Mouse (Mus musculus) mammary gland, adult 2 months (tissue): ENCODE data around the gene Rps6kb2. TPM values are rescaled to one million over a fixed set of nuclear protein-coding genes. Genes with fewer than 3 reads are reported as not detected.

Experiments used
- polyA plus RNA-seq: library from polyadenylated mRNA; depleted of rRNA; stranded (reverse); fragments of >200 nt; gene quantifications from 2 replicates; pipeline ENCODE4 v1.2.3, GENCODE M21; 2012; ENCODE audit warnings: low replicate concordance; rRNA removed

Rps6kb2 gene
- 46.6 and 54.5 TPM in 2 replicates for polyA plus RNA-seq

DNA sequence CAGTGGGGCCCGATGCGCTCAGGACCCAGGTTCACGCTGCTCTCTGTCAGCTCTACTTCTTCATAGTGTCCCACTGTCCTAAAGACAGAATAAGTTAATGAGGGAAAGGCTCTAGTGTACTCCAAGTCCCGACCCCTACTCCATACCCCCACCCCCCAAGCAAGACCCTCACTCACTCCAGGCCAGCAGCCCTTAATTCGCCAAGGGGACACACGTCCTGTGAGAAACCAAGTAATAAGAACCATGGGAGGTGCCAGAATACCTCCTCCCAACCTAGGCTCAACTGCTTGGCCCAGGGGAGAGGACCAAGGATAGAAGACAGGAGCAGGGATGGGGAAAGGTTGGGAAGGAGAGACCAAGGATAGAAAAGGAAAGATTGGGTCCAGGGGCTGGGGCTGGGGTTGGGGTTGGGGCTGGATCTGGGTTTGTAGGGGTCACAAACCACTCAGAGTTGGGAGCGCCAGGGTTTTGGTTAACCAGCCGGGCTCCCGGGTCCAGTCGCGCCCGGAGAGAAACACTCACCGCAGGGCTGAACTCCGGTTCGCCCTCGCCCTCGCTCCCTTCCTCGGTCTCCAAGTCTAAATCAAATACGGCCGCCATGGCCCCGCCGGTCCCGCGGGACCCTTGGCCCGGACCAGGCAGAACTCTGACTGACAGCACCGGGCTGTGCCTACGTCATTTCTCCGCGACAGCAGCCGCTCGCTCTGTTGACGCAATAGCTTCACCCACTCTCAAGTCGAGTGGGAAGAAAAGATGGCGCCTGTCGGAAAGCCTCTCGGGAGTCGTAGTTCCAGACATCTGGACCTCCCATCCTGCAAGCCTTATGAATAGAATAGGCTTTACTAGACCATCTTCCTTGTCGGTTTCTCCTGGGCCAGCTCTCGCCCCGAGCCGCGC lies at the start of gene Rps6kb2:
Gene Rps6kb2 (minus strand): TSS at position 709 of the 897 bp plus-strand sequence.

DNA sequence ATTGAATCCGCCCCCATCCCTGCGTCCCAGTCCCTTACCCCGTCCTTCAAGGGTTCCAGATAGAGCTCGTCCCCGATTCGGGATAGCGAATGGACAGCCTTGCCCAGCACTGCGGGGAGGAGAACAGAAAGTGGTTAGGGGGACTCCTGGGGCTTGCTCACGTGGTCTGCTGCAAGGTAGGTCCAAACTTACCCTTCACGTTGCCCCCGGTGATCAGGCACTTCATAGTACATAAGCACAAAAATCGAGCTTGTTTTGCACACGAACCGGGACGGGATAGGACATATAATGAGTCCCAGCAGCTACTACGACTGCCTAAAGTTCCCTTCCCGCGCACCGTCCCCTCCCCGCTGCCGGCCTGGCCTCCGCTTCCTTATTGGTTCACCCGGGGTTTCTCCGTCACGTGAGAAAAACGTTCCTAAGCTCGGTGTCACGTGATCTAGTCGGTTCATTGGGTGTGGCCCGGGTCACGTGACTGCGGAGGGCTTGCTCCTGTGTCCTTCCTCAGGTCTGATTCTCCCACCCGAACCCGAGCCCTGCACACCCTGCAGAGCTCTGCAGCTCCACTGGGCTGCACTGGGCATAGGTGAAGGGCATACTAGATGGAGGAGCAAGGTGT lies 38.2 kb upstream of the Rps6kb2 start, which contains the start of gene Rad9a:
Gene Rad9a (minus strand): TSS at position 372 of the 619 bp plus-strand sequence.

DNA sequence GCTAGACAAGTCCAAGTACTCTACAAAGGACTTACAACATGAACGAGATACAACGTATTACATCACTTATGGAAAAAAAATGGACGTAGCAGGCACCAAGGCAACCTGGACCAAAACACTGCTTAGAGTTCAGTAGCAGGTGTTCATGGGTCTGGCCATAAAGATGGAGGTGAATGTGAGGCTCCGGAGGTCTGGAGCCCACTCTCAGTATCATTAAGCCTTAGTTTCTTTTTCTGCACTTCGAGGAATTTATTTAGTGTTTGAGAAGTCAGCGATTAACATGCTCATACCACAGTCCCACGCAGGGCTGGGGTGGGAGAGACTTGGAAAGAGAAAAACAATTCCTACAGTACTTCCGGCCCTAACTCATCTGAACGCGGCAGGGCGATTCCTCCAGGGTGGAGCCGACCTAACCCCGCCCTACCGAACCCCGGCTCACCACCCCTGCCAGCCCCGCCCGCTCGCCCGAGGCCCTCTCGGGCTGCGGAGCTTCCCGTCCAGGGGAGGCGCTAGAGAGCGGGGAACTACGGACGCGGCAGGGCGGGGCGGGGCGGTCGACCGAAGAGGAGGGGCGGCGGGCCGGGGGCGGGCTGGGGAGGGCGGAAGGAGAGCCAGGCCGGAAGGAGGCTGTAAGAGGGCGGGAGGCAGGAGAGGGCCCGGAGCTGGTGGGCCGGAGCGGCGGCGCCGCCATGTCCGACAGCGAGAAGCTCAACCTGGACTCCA lies 28.5 kb upstream of the Rps6kb2 start, which contains the start of gene Ppp1ca:
Gene Ppp1ca (plus strand): TSS at position 538 of the 723 bp plus-strand sequence.

DNA sequence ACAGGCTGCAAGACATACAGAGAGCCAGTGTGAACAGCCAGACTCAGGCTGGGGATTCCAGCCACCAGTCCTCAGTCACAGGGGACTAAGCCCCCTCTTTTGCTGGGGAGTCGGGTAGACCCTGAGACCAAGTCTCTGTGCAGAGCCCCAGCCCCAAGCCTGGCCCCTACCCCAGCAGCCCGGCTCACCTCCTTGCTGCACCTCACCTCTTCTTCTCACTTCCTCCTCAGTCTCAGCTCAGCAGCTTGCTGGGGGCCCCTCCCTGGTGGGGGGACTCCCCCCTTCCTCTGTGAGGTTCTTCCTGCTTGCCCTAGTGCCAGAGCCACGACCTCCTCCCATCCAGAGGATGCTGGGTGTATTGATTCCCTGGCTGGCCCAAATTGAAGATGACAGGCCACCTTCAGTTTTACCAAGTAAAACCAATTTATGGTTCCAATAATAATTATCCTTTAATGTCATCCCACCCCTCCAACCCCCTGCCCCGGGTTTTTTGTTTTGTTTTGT lies 27.7 kb upstream of the Rps6kb2 start, which contains the start of gene Tbc1d10c:
Gene Tbc1d10c (minus strand): TSS at position 454 of the 504 bp plus-strand sequence.

DNA sequence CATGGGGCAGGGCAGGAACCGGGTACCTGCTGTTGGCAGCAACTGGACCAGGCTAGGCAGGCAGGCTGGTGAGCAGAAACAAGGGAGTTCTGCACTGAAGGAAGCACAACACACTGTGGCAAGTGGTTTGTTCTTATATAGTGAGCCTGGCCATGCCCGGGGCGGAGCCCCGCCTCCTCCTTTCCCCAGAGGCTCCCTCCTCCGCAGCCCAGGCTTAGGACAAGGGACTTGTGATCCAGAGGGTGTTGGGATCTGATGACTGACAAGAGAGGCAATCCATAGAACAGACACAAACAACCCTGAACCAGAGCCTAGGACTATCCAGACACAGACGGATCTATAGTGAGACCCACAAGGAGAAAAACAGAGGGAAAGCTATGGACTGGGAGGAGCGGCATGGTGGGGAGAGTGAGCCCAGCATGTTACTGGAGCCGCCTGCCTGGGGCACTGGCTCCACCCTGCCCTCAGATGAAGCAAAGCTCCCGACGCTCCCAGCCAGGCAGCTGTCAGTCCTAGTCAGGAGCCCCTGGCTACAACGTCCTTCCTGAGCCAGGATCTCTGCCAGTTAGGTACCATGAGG lies 12.3 kb upstream of the Rps6kb2 start, which contains the start of gene Carns1:
Gene Carns1 (minus strand): TSS at position 112 of the 580 bp plus-strand sequence.

DNA sequence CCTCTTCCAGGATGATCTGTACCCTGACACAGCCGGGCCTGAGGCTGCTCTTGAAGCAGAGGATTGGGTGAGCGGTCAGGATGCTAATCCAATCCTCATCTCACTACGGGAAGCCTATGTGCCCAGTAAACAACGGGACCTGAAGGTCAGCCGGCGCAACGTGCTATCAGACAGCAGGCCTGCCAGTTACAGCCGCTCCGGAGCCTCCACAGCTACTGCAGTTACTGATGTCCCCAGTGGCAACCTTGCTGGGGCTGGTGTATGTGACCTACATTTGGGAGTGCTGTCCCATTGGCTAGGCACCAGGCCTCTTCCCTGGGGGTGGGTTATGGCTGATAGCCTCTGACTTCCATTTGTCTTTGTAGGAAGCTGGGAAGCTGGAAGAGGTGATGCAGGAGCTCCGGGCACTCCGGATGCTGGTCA lies 9.9 kb downstream of the Rps6kb2 start, which contains the start of gene Ptprcap:
Gene Ptprcap (plus strand): TSS at position 373 of the 423 bp plus-strand sequence.

DNA sequence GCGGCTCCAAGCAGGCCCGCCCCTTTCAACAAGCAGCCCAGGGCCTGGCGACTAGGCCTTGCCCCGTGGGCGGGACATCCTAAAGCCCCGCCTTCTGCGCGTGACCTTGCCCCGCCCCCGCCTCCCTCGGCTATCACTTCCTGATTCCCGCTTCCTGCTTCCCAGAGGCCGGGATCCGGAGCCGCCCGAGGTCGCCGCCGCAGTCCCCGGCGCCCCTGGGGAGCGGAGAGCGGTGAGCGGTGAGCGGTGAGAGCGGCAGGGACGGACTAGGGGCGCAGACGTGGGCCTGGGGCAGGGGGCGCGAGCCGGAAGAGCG lies 14.7 kb downstream of the Rps6kb2 start, which contains the start of gene Coro1b:
Gene Coro1b (plus strand): TSS at position 129 of the 316 bp plus-strand sequence.

DNA sequence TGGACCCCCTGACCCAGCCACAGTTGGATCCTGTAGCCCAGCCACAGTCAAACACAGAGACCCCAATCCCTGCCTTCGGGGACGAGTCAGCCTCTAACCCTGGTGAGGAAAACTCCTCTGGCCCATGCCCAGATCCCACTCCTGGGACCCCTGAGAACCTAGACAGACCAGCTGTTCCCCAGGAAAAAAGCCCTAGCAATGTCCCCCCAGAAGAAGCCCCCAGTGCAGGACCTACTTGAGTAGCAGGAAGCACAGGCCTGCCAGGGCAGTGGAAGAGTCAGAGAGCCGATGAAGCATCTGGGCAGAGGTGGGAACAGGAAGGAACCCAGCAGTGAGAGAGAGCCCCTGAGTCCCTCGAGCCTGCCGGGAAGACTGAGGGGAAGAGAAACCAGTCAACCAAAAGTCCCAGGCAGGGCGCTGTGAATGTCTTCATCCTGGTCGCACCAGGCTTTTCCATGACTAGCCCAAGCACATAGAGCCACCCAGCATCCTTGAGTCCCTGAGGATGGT lies 19.3 kb downstream of the Rps6kb2 start, which contains the start of gene Cabp4:
Gene Cabp4 (minus strand): TSS at position 275 of the 510 bp plus-strand sequence.

DNA sequence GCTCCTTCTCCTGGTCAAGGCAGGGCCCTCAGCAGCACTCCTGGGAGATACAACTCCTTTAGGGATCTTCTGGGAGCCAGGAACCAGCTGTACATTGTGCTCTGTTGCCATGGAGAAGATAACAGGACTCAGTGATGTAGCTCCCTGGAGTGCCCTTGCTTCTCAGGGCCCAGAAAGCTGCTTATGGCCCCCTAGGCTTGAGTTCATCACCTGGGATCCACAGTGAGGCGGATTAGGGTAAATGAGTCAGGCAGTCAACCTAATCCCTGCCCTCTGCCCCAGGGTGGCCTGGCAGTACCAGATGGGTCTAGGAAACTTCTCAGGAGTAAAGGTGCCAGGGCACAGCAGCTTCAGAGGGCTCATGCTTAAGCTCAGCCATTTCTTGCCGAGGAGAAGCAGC lies 23.7 kb downstream of the Rps6kb2 start, which contains the start of gene Gpr152:
Gene Gpr152 (plus strand): TSS at position 342 of the 400 bp plus-strand sequence.

DNA sequence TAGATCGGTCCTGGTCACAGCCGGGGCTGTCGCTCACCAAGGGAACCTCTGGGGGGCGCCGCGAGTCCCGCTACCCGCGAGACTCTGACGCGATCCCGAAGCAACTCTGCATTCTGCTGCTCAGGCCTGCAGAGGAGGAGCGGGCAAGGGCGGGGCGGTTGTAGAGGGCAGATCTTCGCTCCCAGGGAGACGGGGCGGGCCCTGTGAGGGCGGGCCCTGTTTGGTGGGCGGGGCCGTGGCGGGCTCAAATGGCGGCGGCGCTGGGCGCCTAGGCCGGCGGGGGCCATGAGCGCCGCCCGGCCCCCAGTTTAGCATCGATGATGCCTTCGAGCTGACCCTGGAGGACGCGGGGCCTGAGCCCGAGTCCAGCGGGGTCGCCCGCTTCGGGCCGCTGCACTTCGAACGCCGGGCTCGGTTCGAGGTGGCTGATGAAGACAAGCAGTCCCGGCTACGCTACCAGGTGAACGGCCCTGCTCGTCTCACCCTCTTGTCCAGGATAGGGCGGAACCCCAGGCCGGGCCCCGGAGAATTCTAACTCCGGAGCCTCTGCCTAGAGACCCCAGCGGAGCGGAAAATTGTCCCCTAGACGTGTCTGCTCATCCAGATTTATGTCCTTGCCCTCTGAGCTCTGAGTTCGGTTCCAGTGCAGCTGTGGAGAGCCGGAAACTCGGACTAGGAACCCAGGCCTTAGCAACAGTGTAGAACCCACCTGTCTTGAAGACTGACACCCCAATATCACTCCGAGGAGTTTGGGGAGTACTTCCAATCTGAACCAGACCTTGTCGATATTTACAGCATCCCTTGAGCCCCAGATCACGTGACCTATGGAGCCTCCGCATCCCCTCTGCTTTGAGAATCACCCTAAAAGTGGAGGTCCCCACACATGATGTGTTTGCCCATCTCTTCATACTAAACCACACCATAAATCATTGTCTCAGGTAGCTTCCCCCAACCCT lies 37.1 kb downstream of the Rps6kb2 start, which contains the start of gene Aip:
Gene Aip (minus strand): TSS at position 118 of the 956 bp plus-strand sequence.

Other genes with a start within 250 kb of the Rps6kb2 start
- 13.0 and 17.1 TPM in 2 replicates for gene Aldh3b1, start 233.5 kb downstream of the Rps6kb2 start, polyA plus RNA-seq
- 307 and 435 TPM in 2 replicates for gene Unc93b1, start 228.2 kb downstream of the Rps6kb2 start, polyA plus RNA-seq
- gene Aldh3b3, start 204.7 kb downstream of the Rps6kb2 start, polyA plus RNA-seq: 0.50 and 0.69 TPM in 2 replicates
- 22.0 and 22.5 TPM in 2 replicates for gene Aldh3b2, start 191.0 kb downstream of the Rps6kb2 start, polyA plus RNA-seq
- 56.0 and 64.9 TPM in 2 replicates for gene Acy3, start 176.8 kb downstream of the Rps6kb2 start, polyA plus RNA-seq
- gene Tbx10, start 170.6 kb downstream of the Rps6kb2 start, polyA plus RNA-seq: not detected in 2 replicates
- gene Nudt8, start 162.8 kb downstream of the Rps6kb2 start, polyA plus RNA-seq: 12.2 and 22.8 TPM in 2 replicates
- 2.5 and 2.9 TPM in 2 replicates for gene Gm49405, start 162.7 kb downstream of the Rps6kb2 start, polyA plus RNA-seq
- 6.3 and 13.3 TPM in 2 replicates for gene Doc2g, start 160.0 kb downstream of the Rps6kb2 start, polyA plus RNA-seq
- gene Ndufv1, start 150.5 kb downstream of the Rps6kb2 start, polyA plus RNA-seq: 188 and 271 TPM in 2 replicates
- gene Gstp1, start 125.4 kb downstream of the Rps6kb2 start, polyA plus RNA-seq: 508 and 632 TPM in 2 replicates
- gene Gstp2, start 117.3 kb downstream of the Rps6kb2 start, polyA plus RNA-seq: 24.3 and 163 TPM in 2 replicates
- gene Gstp3, start 103.8 kb downstream of the Rps6kb2 start, polyA plus RNA-seq: 14.6 and 23.5 TPM in 2 replicates
- gene Cabp2, start 81.8 kb downstream of the Rps6kb2 start, polyA plus RNA-seq: 0.61 TPM in 1 of 2 replicates, not detected in the other
- gene Cdk2ap2, start 66.2 kb downstream of the Rps6kb2 start, polyA plus RNA-seq: 257 and 348 TPM in 2 replicates
- gene Pitpnm1, start 63.4 kb downstream of the Rps6kb2 start, polyA plus RNA-seq: 157 and 297 TPM in 2 replicates
- 113 and 122 TPM in 2 replicates for gene Aip, start 37.5 kb downstream of the Rps6kb2 start, polyA plus RNA-seq
- 0.69 and 0.80 TPM in 2 replicates for gene Gpr152, start 23.6 kb downstream of the Rps6kb2 start, polyA plus RNA-seq
- gene Cabp4, start 19.3 kb downstream of the Rps6kb2 start, polyA plus RNA-seq: 1.2 TPM in 2 replicates
- 266 and 387 TPM in 2 replicates for gene Coro1b, start 14.7 kb downstream of the Rps6kb2 start, polyA plus RNA-seq
- gene Ptprcap, start 9.8 kb downstream of the Rps6kb2 start, polyA plus RNA-seq: 183 and 672 TPM in 2 replicates
- gene Carns1, start 12.1 kb upstream of the Rps6kb2 start, polyA plus RNA-seq: 32.3 and 39.2 TPM in 2 replicates
- 91.7 and 196 TPM in 2 replicates for gene Tbc1d10c, start 27.9 kb upstream of the Rps6kb2 start, polyA plus RNA-seq
- gene Ppp1ca, start 28.7 kb upstream of the Rps6kb2 start, polyA plus RNA-seq: 586 and 618 TPM in 2 replicates
- gene Rad9a, start 38.3 kb upstream of the Rps6kb2 start, polyA plus RNA-seq: 49.2 and 51.9 TPM in 2 replicates
- gene Clcf1, start 50.9 kb upstream of the Rps6kb2 start, polyA plus RNA-seq: 54.9 and 127 TPM in 2 replicates
- not detected in 2 replicates for gene AC109138.7, start 51.0 kb upstream of the Rps6kb2 start, polyA plus RNA-seq
- gene Pold4, start 68.5 kb upstream of the Rps6kb2 start, polyA plus RNA-seq: 207 and 218 TPM in 2 replicates
- 116 and 124 TPM in 2 replicates for gene Ssh3, start 105.8 kb upstream of the Rps6kb2 start, polyA plus RNA-seq
- gene Ankrd13d, start 119.8 kb upstream of the Rps6kb2 start, polyA plus RNA-seq: 12.7 and 17.2 TPM in 2 replicates
- 156 and 263 TPM in 2 replicates for gene Grk2, start 142.9 kb upstream of the Rps6kb2 start, polyA plus RNA-seq
- 125 and 186 TPM in 2 replicates for gene Kdm2a, start 234.9 kb upstream of the Rps6kb2 start, polyA plus RNA-seq